In genomic region chr11:63134021-63134420, GRCm38 (mm10) we compare ENCODE assay signal across 17 mouse cellular contexts. TPM values are rescaled to one million over a fixed set of nuclear protein-coding genes. Genes with fewer than 3 reads are reported as not detected.
A peak's percentile ranks its signal among the peaks of the same experiment; 100 is the strongest.
DNase-seq lines count a peak whose midpoint lies in the region; ATAC-seq and TF ChIP-seq lines count a peak whose summit lies in the region.
"Had no signal": no experiment of that assay in that cellular context is flagged by ENCODE, and none has a peak within 500 bp of the region (broad histone marks: within the 10 kb centered on the region; RNA-seq: fewer than 3 reads in every experiment).

No protein-coding gene starts in this region.

- H3K4me1 ChIP-seq in intestine, embryonic 14.5 days (replicated peaks; ENCODE audit: control insufficient read depth, insufficient read depth, low read length) = peaks cover 23% of the 10 kb centered on the region
- peaks cover 11% of the 10 kb centered on the region; the same call in 1 of the 2 replicates for H3K4me1 ChIP-seq in intestine, postnatal 0 days (replicated peaks; ENCODE audit: control insufficient read depth, insufficient read depth, low read length)
- peaks cover 18% of the 10 kb centered on the region; the same call in 1 of the 2 replicates for H3K4me1 ChIP-seq in midbrain, postnatal 0 days (ENCODE audit: insufficient read depth, low read length)
- H3K4me1 ChIP-seq in midbrain, embryonic 15.5 days = peaks cover 31% of the 10 kb centered on the region
- H3K4me1 ChIP-seq in hindbrain, postnatal 0 days (ENCODE audit: insufficient read depth, low read length) = peaks cover 25% of the 10 kb centered on the region; the same call in 1 of the 2 replicates
- H3K4me1 ChIP-seq in stomach, embryonic 15.5 days = peaks cover 40% of the 10 kb centered on the region

- peak overlapping the region; percentile 63 for H3K4me2 ChIP-seq in intestine, embryonic 14.5 days (ENCODE audit: low read length)
- no peak overlapping the region for H3K4me2 ChIP-seq in intestine, postnatal 0 days (replicated peaks; ENCODE audit: low read depth)
- peak overlapping the region; percentile 98; the same call in 1 of the 2 replicates for H3K4me2 ChIP-seq in midbrain, postnatal 0 days (ENCODE audit: low read depth, low read length, poor library complexity, severe bottlenecking)
- no peak overlapping the region for H3K4me2 ChIP-seq in midbrain, embryonic 15.5 days
- peak overlapping the region; percentile 99 for H3K4me2 ChIP-seq in hindbrain, postnatal 0 days (ENCODE audit: low read depth, low read length)
- peak overlapping the region; percentile 66 for H3K4me2 ChIP-seq in stomach, embryonic 15.5 days

- H3K9me3 ChIP-seq in intestine, embryonic 14.5 days (ENCODE audit: control insufficient read depth, low read length) = no peaks in the 10 kb centered on the region
- no peaks in the 10 kb centered on the region for H3K9me3 ChIP-seq in intestine, postnatal 0 days (ENCODE audit: control insufficient read depth)
- no peaks in the 10 kb centered on the region for H3K9me3 ChIP-seq in midbrain, postnatal 0 days (ENCODE audit: low read length)
- H3K9me3 ChIP-seq in midbrain, embryonic 15.5 days = no peaks in the 10 kb centered on the region
- H3K9me3 ChIP-seq in hindbrain, postnatal 0 days (ENCODE audit: low read length) = no peaks in the 10 kb centered on the region
- H3K9me3 ChIP-seq in stomach, embryonic 15.5 days = no peaks in the 10 kb centered on the region
- H3K9me3 ChIP-seq: forebrain, embryonic 12.5 days had no signal

- H3K36me3 ChIP-seq in intestine, embryonic 14.5 days (ENCODE audit: control insufficient read depth, insufficient read depth, low read length) = peaks cover 15% of the 10 kb centered on the region; the same call in 1 of the 2 replicates
- H3K36me3 ChIP-seq in intestine, postnatal 0 days (ENCODE audit: control insufficient read depth, insufficient read depth) = 0 out of 2 replicates have a peak, but pooled peaks cover 3% of the 10 kb centered on the region
- no peaks in the 10 kb centered on the region for H3K36me3 ChIP-seq in midbrain, postnatal 0 days (ENCODE audit: insufficient read depth, low read length)
- H3K36me3 ChIP-seq in midbrain, embryonic 15.5 days (replicated peaks) = no peaks in the 10 kb centered on the region
- no peaks in the 10 kb centered on the region for H3K36me3 ChIP-seq in hindbrain, postnatal 0 days (ENCODE audit: insufficient read depth, low read length)
- H3K36me3 ChIP-seq in stomach, embryonic 15.5 days = no peaks in the 10 kb centered on the region
- H3K36me3 ChIP-seq: forebrain, embryonic 12.5 days had no signal

- no peak overlapping the region for H3K9ac ChIP-seq in intestine, embryonic 14.5 days (ENCODE audit: low read length)
- no peak overlapping the region for H3K9ac ChIP-seq in intestine, postnatal 0 days (ENCODE audit: low read depth, low read length)
- H3K9ac ChIP-seq in midbrain, postnatal 0 days (replicated peaks; ENCODE audit: low read length, poor library complexity, severe bottlenecking) = no peak overlapping the region
- H3K9ac ChIP-seq in midbrain, embryonic 15.5 days = no peak overlapping the region
- H3K9ac ChIP-seq in hindbrain, postnatal 0 days (replicated peaks; ENCODE audit: low read length) = no peak overlapping the region
- H3K9ac ChIP-seq in stomach, embryonic 15.5 days = no peak overlapping the region
- H3K9ac ChIP-seq: forebrain, embryonic 12.5 days had no signal

- H3K27me3 ChIP-seq in intestine, embryonic 14.5 days (replicated peaks; ENCODE audit: control insufficient read depth, insufficient read depth, low read length) = peaks cover 25% of the 10 kb centered on the region
- H3K27me3 ChIP-seq in intestine, postnatal 0 days (replicated peaks; ENCODE audit: control insufficient read depth, insufficient read depth, low read length) = peaks cover 45% of the 10 kb centered on the region
- peaks cover 35% of the 10 kb centered on the region for H3K27me3 ChIP-seq in midbrain, postnatal 0 days (ENCODE audit: insufficient read depth, low read length)
- peaks cover 62% of the 10 kb centered on the region for H3K27me3 ChIP-seq in midbrain, embryonic 15.5 days (replicated peaks)
- H3K27me3 ChIP-seq in hindbrain, postnatal 0 days (ENCODE audit: insufficient read depth, low read length) = peaks cover 10% of the 10 kb centered on the region; the same call in 1 of the 2 replicates
- H3K27me3 ChIP-seq in stomach, embryonic 15.5 days (replicated peaks) = peaks cover 38% of the 10 kb centered on the region

- no peak overlapping the region for H3K27ac ChIP-seq in intestine, embryonic 14.5 days (ENCODE audit: low read depth)
- no peak overlapping the region for H3K27ac ChIP-seq in intestine, postnatal 0 days (ENCODE audit: low read depth, low read length)
- H3K27ac ChIP-seq in midbrain, postnatal 0 days (ENCODE audit: low read depth, low read length) = no peak overlapping the region
- H3K27ac ChIP-seq in midbrain, embryonic 15.5 days = no peak overlapping the region
- no peak overlapping the region for H3K27ac ChIP-seq in hindbrain, postnatal 0 days
- no peak overlapping the region for H3K27ac ChIP-seq in stomach, embryonic 15.5 days
- H3K27ac ChIP-seq: forebrain, embryonic 12.5 days; kidney, postnatal 0 days had no signal

- WGBS in intestine, embryonic 14.5 days = 92% methylated on average over 5 of the region's 5 CpGs
- WGBS in intestine, postnatal 0 days = 84% methylated on average over 5 of the region's 5 CpGs
- 84% methylated on average over 5 of the region's 5 CpGs for WGBS in midbrain, postnatal 0 days
- WGBS in midbrain, embryonic 15.5 days = 78% methylated on average over 5 of the region's 5 CpGs
- 72% methylated on average over 5 of the region's 5 CpGs for WGBS in hindbrain, postnatal 0 days
- WGBS in stomach, embryonic 15.5 days = 78% methylated on average over 5 of the region's 5 CpGs

- DNase-seq in intestine, embryonic 14.5 days (ENCODE audit: low spot score) = no peak
- DNase-seq in midbrain, postnatal 0 days (ENCODE audit: low spot score) = no peak
- DNase-seq in hindbrain, postnatal 0 days (ENCODE audit: low spot score) = no peak
- DNase-seq in adrenal gland, adult 18-20 months (ENCODE audit: low spot score in 2 of 2) = no peak
- DNase-seq: adrenal gland, postnatal 36 days; cerebellum, adult 11-12 months; gastrocnemius, postnatal 14 days; layer of hippocampus, postnatal 36 days; lung, postnatal 14 days; retina, postnatal 1 day had no signal

- no peak for TF ChIP-seq CTCF in intestine, postnatal 0 days (IDR thresholded peaks at IDR 0.05; ENCODE audit: low read depth)
- TF ChIP-seq CTCF in midbrain, postnatal 0 days (IDR thresholded peaks at IDR 0.05) = no peak
- TF ChIP-seq CTCF in hindbrain, postnatal 0 days (IDR thresholded peaks at IDR 0.05; ENCODE audit: low read depth) = no peak

- no peak for ATAC-seq in intestine, embryonic 14.5 days (replicated peaks; ENCODE audit: low FRiP score, low TSS enrichment, low read depth)
- no peak for ATAC-seq in intestine, postnatal 0 days
- no peak for ATAC-seq in midbrain, postnatal 0 days (ENCODE audit: low FRiP score)
- ATAC-seq in midbrain, embryonic 15.5 days (replicated peaks) = no peak
- ATAC-seq in hindbrain, postnatal 0 days = no peak
- no peak for ATAC-seq in stomach, embryonic 15.5 days (ENCODE audit: insufficient read depth, low FRiP score, low read depth)
- ATAC-seq in granulocyte monocyte progenitor cell, adult 5-6 weeks (replicated peaks; ENCODE audit: poor library complexity, severe bottlenecking) = no peak

- H3K4me3 ChIP-seq in intestine, embryonic 14.5 days (ENCODE audit: low read depth, low read length) = no peak overlapping the region; the same call in 1 of the 2 replicates
- no peak overlapping the region for H3K4me3 ChIP-seq in intestine, postnatal 0 days (ENCODE audit: low read depth, low read length)
- H3K4me3 ChIP-seq in midbrain, postnatal 0 days (ENCODE audit: low read depth, low read length) = no peak overlapping the region
- no peak overlapping the region; the same call in 1 of the 2 replicates for H3K4me3 ChIP-seq in midbrain, embryonic 15.5 days
- H3K4me3 ChIP-seq in hindbrain, postnatal 0 days (ENCODE audit: low read length) = peak overlapping the region; percentile 58; the same call in 1 of the 2 replicates
- H3K4me3 ChIP-seq in stomach, embryonic 15.5 days (replicated peaks) = peak overlapping the region; percentile 55

RNA-seq across cellular contexts. Expression of gene Pmp22, which starts 5.2 kb away (rescaled TPM):
- 120 and 133 TPM in 2 replicates for polyA plus RNA-seq in intestine, embryonic 14.5 days (2014; fragmentation: Nextera tagmentation; extraction: Ambion mirVana)
- 49.1 and 54.0 TPM in 2 replicates for polyA plus RNA-seq in intestine, postnatal 0 days (2015; fragmentation: Nextera tagmentation; extraction: Ambion mirVana)
- total RNA-seq in midbrain, postnatal 0 days (2014; rRNA removed) = 39.1 and 40.1 TPM in 2 replicates
- 29.8 and 31.6 TPM in 2 replicates for polyA plus RNA-seq in midbrain, postnatal 0 days (2015; fragmentation: Nextera tagmentation; extraction: Ambion mirVana)
- 24.3 and 33.7 TPM in 2 replicates for polyA plus RNA-seq in midbrain, embryonic 15.5 days (2015; fragmentation: Nextera tagmentation; extraction: Ambion mirVana)
- 45.6 and 74.2 TPM in 2 replicates for total RNA-seq in hindbrain, postnatal 0 days (2014; rRNA removed)
- 37.8 and 44.1 TPM in 2 replicates for polyA plus RNA-seq in hindbrain, postnatal 0 days (2015; fragmentation: Nextera tagmentation; extraction: Ambion mirVana)
- polyA plus RNA-seq in stomach, embryonic 15.5 days (2015; fragmentation: Nextera tagmentation; extraction: Ambion mirVana) = 148 and 165 TPM in 2 replicates
- total RNA-seq in granulocyte monocyte progenitor cell, adult 5-6 weeks (2014; fragmentation: Nextera tagmentation) = not detected in 2 replicates
- total RNA-seq in granulocyte monocyte progenitor cell, adult 5-6 weeks (2017) = not detected in 2 replicates
- 100 to 1,000 TPM; 106 to 127 TPM for total RNA-seq in adrenal gland, adult 18-20 months (2021)
- total RNA-seq: CH12.LX had no signal

Comparison
In these comparisons a context has a peak if more than half of its experiments do, and no peak if none do; other contexts are left out.
1. H3K4me2 ChIP-seq: peak in intestine, embryonic 14.5 days (single experiment), midbrain, postnatal 0 days (single experiment), hindbrain, postnatal 0 days (single experiment) and stomach, embryonic 15.5 days (single experiment); none in intestine, postnatal 0 days (single experiment) and midbrain, embryonic 15.5 days (single experiment).
2. H3K4me3 ChIP-seq: peak in hindbrain, postnatal 0 days (single experiment) and stomach, embryonic 15.5 days (single experiment); none in intestine, embryonic 14.5 days (single experiment), intestine, postnatal 0 days (single experiment), midbrain, postnatal 0 days (single experiment) and midbrain, embryonic 15.5 days (single experiment).